Mouse (Mus musculus) limb, embryonic 12.5 days (tissue): ENCODE results near the gene Rdh16f2. TPM values are rescaled to one million over a fixed set of nuclear protein-coding genes. Genes with fewer than 3 reads are reported as not detected.
"Not testable (repeated sequence)": the region's sequence is repeated elsewhere in the genome, so short reads cannot be mapped to it uniquely, and the experiment has no call there.

Experiments
- ATAC-seq: fragments of 200-750 bp; cut with Nextera tagmentation; 2 replicates; pipeline ENCODE4 v1.8.0; 2017; ENCODE audit warnings: low read depth, moderate TSS enrichment; ENCODE audit not compliant: insufficient number of reproducible peaks, insufficient read depth, low FRiP score, low TSS enrichment
- H3K27ac ChIP-seq: fragments of 300-500 bp; sonication (generic); 2 replicates; pipeline ENCODE4 v1.5.1; 2016; ENCODE audit warnings: mild to moderate bottlenecking, moderate library complexity
- H3K27me3 ChIP-seq: fragments of 300-500 bp; sonication (generic); 2 replicates; pipeline ENCODE4 v1.6.1; 2016; ENCODE audit warnings: mild to moderate bottlenecking, moderate library complexity
- H3K36me3 ChIP-seq: fragments of 300-500 bp; sonication (generic); 2 replicates; pipeline ENCODE4 v1.6.1; 2016; ENCODE audit warnings: mild to moderate bottlenecking, moderate library complexity
- H3K4me1 ChIP-seq: fragments of 300-500 bp; sonication (generic); replicated peaks from 2 replicates; pipeline ENCODE4 v1.6.1; 2016
- H3K4me2 ChIP-seq: fragments of 300-500 bp; sonication (generic); 2 replicates; pipeline ENCODE4 v1.6.1; 2016; ENCODE audit warnings: mild to moderate bottlenecking, moderate library complexity
- H3K4me3 ChIP-seq: fragments of 300-500 bp; sonication (generic); replicated peaks from 2 replicates; pipeline ENCODE4 v1.5.1; 2016; ENCODE audit warnings: mild to moderate bottlenecking
- H3K9ac ChIP-seq: fragments of 300-500 bp; sonication (generic); replicated peaks from 2 replicates; pipeline ENCODE4 v1.6.1; 2016; ENCODE audit warnings: mild to moderate bottlenecking, moderate library complexity
- H3K9me3 ChIP-seq: fragments of 300-500 bp; sonication (generic); 2 replicates; pipeline ENCODE4 v1.6.1; 2016; ENCODE audit warnings: mild to moderate bottlenecking, moderate library complexity
- WGBS: fragments of 180-500 bp; shearing (Covaris S2); methylation state at CpG from one replicate; pipeline ENCODE4 v1.1.7; 2016; 5-methylcytosine and 5-hydroxymethylcytosine counted together
- polyA plus RNA-seq: library from polyadenylated mRNA; unstranded; fragments of >200 nt; fragmentation: Nextera tagmentation; extraction: Ambion mirVana; gene quantifications from 2 replicates; pipeline ENCODE4 v1.2.1, GENCODE M21; 2016

The Rdh16f2 gene
- polyA plus RNA-seq, 1 experiment from 2014 or later, result not detected

DNA sequence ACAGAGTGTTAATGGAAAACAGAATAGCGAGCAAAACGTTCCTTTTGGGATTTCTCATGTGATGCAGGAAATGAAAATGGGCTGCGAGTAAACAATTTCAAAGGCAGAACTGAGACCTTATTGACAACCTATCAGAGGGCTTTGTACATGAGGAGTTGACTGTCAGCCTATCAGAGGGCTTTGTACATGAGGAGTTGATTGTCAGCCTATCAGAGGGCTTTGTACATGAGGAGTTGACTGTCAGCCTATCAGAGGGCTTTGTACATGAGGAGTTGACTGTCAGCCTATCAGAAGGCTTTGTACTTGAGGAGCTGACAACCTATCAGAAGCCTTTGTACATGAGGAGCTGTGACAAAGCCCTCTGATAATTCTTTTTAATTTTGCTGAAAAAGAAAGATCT is 50.9 kb downstream of the Rdh16f2 start:
- not testable (repeated sequence) for ATAC-seq, H3K9ac ChIP-seq, H3K27me3 ChIP-seq, H3K36me3 ChIP-seq, H3K4me2 ChIP-seq, H3K27ac ChIP-seq, H3K4me3 ChIP-seq, H3K4me1 ChIP-seq, H3K9me3 ChIP-seq
- 59% methylated on average over 3 of the region's 3 CpGs for WGBS

DNA sequence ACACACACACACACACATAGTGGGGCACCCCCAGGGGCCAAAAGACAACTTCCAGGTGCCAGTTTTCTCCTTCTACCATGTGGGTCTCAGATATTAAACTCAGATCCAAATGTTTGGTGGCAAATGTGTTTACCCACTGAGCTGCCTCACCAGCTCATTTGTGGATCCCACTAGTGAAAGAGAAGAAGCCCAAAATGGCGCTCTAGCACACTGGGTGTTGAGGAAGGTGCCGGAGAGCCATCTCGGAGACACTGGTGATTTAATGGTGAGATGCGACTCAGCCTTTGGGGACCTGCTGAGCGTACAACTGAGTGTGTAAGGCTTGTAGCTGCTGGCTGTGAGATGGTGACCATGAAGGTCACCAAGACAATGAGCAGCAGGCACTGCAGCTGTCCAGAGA is 51.4 kb downstream of the Rdh16f2 start:
- Histone ChIP-seq H3K4me1 (no peaks in the 10 kb centered on the region), H3K9me3 (no peaks in the 10 kb centered on the region), H3K36me3 (no peaks in the 10 kb centered on the region), H3K9ac (no peak overlapping the region), H3K27ac (no peak overlapping the region), H3K4me2 (no peak overlapping the region), H3K4me3 (no peak overlapping the region), H3K27me3 (no peaks in the 10 kb centered on the region)
- 94% methylated on average over 5 of the region's 5 CpGs for WGBS
- no peak for ATAC-seq

- WGBS, result 83% methylated on average over 1 of the region's 1 CpGs
Measured at GRCm38 (mm10) chr10:127922241-127922640, 56.0 kb downstream of the Rdh16f2 start.

DNA sequence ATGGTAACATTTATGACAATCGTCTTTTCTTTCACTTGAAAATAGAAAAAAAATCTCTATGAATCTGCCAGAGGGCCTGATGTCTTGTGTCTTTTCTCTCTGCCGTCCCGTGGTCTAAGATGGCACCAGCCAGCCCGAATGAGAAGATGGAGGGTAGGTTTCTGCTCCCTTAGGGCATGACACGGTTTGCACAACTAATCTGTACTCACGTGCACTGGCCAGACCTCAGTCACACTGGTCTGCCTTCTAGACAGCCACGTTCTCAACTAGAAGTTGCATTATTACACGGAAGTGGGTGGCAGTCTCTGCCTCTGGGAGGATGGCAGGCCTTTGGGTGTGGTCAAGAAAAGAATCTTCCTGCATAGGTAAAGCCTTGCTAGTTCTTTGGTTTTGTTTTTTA is 56.8 kb downstream of the Rdh16f2 start:
- 87% methylated on average over 8 of the region's 8 CpGs for WGBS
- Histone ChIP-seq H3K4me1 (0 out of 2 replicates have a peak, but pooled peaks cover 5% of the 10 kb centered on the region), H3K9me3 (no peaks in the 10 kb centered on the region), H3K27me3 (no peaks in the 10 kb centered on the region), H3K4me2 (no peak overlapping the region), H3K4me3 (no peak overlapping the region), H3K9ac (no peak overlapping the region), H3K27ac (no peak overlapping the region), H3K36me3 (no peaks in the 10 kb centered on the region)
- no peak for ATAC-seq

More at GRCm38 (mm10) chr10:127922241-127922640, 56.0 kb downstream of the Rdh16f2 start:
- Histone ChIP-seq H3K4me3 (no peak overlapping the region), H3K9ac (no peak overlapping the region), H3K27ac (no peak overlapping the region), H3K36me3 (no peaks in the 10 kb centered on the region), H3K4me2 (no peak overlapping the region), H3K9me3 (no peaks in the 10 kb centered on the region), H3K27me3 (no peaks in the 10 kb centered on the region), H3K4me1 (0 out of 2 replicates have a peak, but pooled peaks cover 5% of the 10 kb centered on the region)
- no peak for ATAC-seq

- Histone ChIP-seq H3K27me3 (no peaks in the 10 kb centered on the region), H3K4me2 (no peak overlapping the region), H3K36me3 (no peaks in the 10 kb centered on the region), H3K27ac (no peak overlapping the region), H3K4me3 (no peak overlapping the region), H3K9ac (no peak overlapping the region), H3K4me1 (0 out of 2 replicates have a peak, but pooled peaks cover 5% of the 10 kb centered on the region), H3K9me3 (no peaks in the 10 kb centered on the region)
- no peak for ATAC-seq
- WGBS, result 63% methylated on average over 7 of the region's 7 CpGs
Measured at GRCm38 (mm10) chr10:127924597-127925378, 58.5 kb downstream of the Rdh16f2 start.

Other genes with a start within 250 kb of the Rdh16f2 start
- gene Lrp1, start 245.3 kb upstream of the Rdh16f2 start, polyA plus RNA-seq, result 87.6 and 94.7 TPM in 2 replicates
- gene Stat6, start 223.5 kb upstream of the Rdh16f2 start, polyA plus RNA-seq, result 8.7 and 12.1 TPM in 2 replicates
- 12.6 and 13.5 TPM in 2 replicates for gene Nemp1, start 199.6 kb upstream of the Rdh16f2 start, polyA plus RNA-seq
- 15.3 and 19.1 TPM in 2 replicates for gene Nab2, start 197.9 kb upstream of the Rdh16f2 start, polyA plus RNA-seq
- gene Myo1a, start 161.3 kb upstream of the Rdh16f2 start, polyA plus RNA-seq, result 0.33 and 0.59 TPM in 2 replicates
- gene Tac2, start 142.0 kb upstream of the Rdh16f2 start, polyA plus RNA-seq, result 1.1 and 1.8 TPM in 2 replicates
- gene Zbtb39, start 126.9 kb upstream of the Rdh16f2 start, polyA plus RNA-seq, result 4.3 and 4.6 TPM in 2 replicates
- gene Gpr182, start 114.7 kb upstream of the Rdh16f2 start, polyA plus RNA-seq, result 0.49 and 0.59 TPM in 2 replicates
- 0.05 TPM in 1 of 2 replicates, not detected in the other for gene Rdh1, start 106.8 kb upstream of the Rdh16f2 start, polyA plus RNA-seq
- gene Rdh16f1, start 106.7 kb upstream of the Rdh16f2 start, polyA plus RNA-seq, result 0.16 TPM in 1 of 2 replicates, not detected in the other
- gene Rdh9, start 90.1 kb upstream of the Rdh16f2 start, polyA plus RNA-seq, result 0.15 TPM in 1 of 2 replicates, not detected in the other
- not detected in 2 replicates for gene Rdh16, start 65.3 kb upstream of the Rdh16f2 start, polyA plus RNA-seq
- not detected in 2 replicates for gene Rdh19, start 16.5 kb upstream of the Rdh16f2 start, polyA plus RNA-seq
- not detected in 2 replicates for gene Rdh7, start 22.3 kb downstream of the Rdh16f2 start, polyA plus RNA-seq
- not detected in 2 replicates for gene Sdr9c7, start 32.0 kb downstream of the Rdh16f2 start, polyA plus RNA-seq
- gene Hsd17b6, start 141.1 kb downstream of the Rdh16f2 start, polyA plus RNA-seq, result not detected in 2 replicates
- gene Prim1, start 148.7 kb downstream of the Rdh16f2 start, polyA plus RNA-seq, result 102 and 104 TPM in 2 replicates
- 916 and 923 TPM in 2 replicates for gene Naca, start 169.1 kb downstream of the Rdh16f2 start, polyA plus RNA-seq
- 567 and 594 TPM in 2 replicates for gene Ptges3, start 192.5 kb downstream of the Rdh16f2 start, polyA plus RNA-seq
- gene Atp5b, start 216.8 kb downstream of the Rdh16f2 start, polyA plus RNA-seq, result 2,018 and 2,026 TPM in 2 replicates
- gene Baz2a, start 225.1 kb downstream of the Rdh16f2 start, polyA plus RNA-seq, result 8.6 and 9.5 TPM in 2 replicates